Mouse (Mus musculus): ENCODE results near the gene Kcnq4. TPM values are rescaled to one million over a fixed set of nuclear protein-coding genes. Genes with fewer than 3 reads are reported as not detected.

Gene Kcnq4
- polyA plus RNA-seq, 1 experiment: 0.98 TPM

DNA sequence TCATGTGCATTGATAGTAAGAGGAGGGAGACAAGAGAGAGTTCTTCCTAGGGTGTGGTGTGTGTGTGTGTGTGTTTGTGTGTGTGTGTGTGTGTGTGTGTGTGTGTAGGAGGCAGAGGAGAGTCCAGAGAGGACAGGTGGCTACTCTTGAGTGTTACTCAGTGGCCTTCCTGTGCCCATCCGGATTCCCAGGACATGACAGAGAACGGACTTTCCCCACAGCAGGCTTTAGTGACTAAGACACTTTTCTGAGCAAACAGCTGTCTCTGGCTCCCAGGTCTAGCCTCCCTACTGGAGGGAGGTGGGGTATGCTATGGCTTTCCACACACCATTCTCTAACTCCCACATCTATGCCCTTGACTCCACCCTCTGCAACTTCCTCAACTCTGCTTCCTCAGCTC lies 1.2 kb upstream of the Kcnq4 start:
- Histone ChIP-seq H3K27ac (ENCODE audit: insufficient read depth, low read length) (no peak overlapping the region), H3K4me1 (ENCODE audit: control insufficient read depth, insufficient read depth, insufficient read length) (no peaks in the 10 kb centered on the region; the same call in 1 of the 2 replicates), H3K4me3 (ENCODE audit: extremely low read depth, insufficient read depth, insufficient read length) (no peak overlapping the region), H3K36me3 (ENCODE audit: control insufficient read depth, insufficient read depth, low read length) (no peaks in the 10 kb centered on the region), H3K27me3 (ENCODE audit: control insufficient read depth, insufficient read depth, low read length) (peaks cover 22% of the 10 kb centered on the region)
- 60% methylated on average over 2 of the region's 2 CpGs for WGBS
- TF ChIP-seq POLR2A (IDR thresholded peaks at IDR 0.05; ENCODE audit: low read depth, low read length): no peak
- no peak for TF ChIP-seq CTCF (IDR thresholded peaks at IDR 0.05; ENCODE audit: extremely low read depth, insufficient read depth, insufficient read length, insufficient replicate concordance)
- no peak for DNase-seq (ENCODE audit: low read depth in 1 of 2, low spot score in 2 of 2)

- DNase-seq (ENCODE audit: low read depth in 1 of 2, low spot score in 2 of 2): no peak
- no peaks in the 10 kb centered on the region for H3K36me3 ChIP-seq (ENCODE audit: control insufficient read depth, insufficient read depth, low read length)
- peaks cover 22% of the 10 kb centered on the region for H3K27me3 ChIP-seq (ENCODE audit: control insufficient read depth, insufficient read depth, low read length)
- H3K4me1 ChIP-seq (ENCODE audit: control insufficient read depth, insufficient read depth, insufficient read length): no peaks in the 10 kb centered on the region; the same call in 1 of the 2 replicates
- 2% methylated on average over 43 of the region's 75 CpGs for WGBS
- H3K27ac ChIP-seq (ENCODE audit: insufficient read depth, low read length): no peak overlapping the region
- H3K4me3 ChIP-seq (ENCODE audit: extremely low read depth, insufficient read depth, insufficient read length): peak overlapping the region; percentile 19; the same call in 1 of the 2 replicates
- no peak for TF ChIP-seq CTCF (IDR thresholded peaks at IDR 0.05; ENCODE audit: extremely low read depth, insufficient read depth, insufficient read length, insufficient replicate concordance)
- no peak for TF ChIP-seq POLR2A (IDR thresholded peaks at IDR 0.05; ENCODE audit: low read depth, low read length)
Measured at GRCm38 (mm10) chr4:120747243-120747792, 1.1 kb downstream of the Kcnq4 start.

GRCm38 (mm10) chr4:120746552-120747150 lies 1.8 kb downstream of the Kcnq4 start:
- H3K27ac ChIP-seq (ENCODE audit: insufficient read depth, low read length): no peak overlapping the region
- no peak for TF ChIP-seq POLR2A (IDR thresholded peaks at IDR 0.05; ENCODE audit: low read depth, low read length)
- no peak for TF ChIP-seq CTCF (IDR thresholded peaks at IDR 0.05; ENCODE audit: extremely low read depth, insufficient read depth, insufficient read length, insufficient replicate concordance)
- 14% methylated on average over 34 of the region's 53 CpGs for WGBS
- no peak for DNase-seq (ENCODE audit: low read depth in 1 of 2, low spot score in 2 of 2)
- peak overlapping the region; percentile 21; the same call in 1 of the 2 replicates for H3K4me3 ChIP-seq (ENCODE audit: extremely low read depth, insufficient read depth, insufficient read length)
- no peaks in the 10 kb centered on the region; the same call in 1 of the 2 replicates for H3K4me1 ChIP-seq (ENCODE audit: control insufficient read depth, insufficient read depth, insufficient read length)
- H3K27me3 ChIP-seq (ENCODE audit: control insufficient read depth, insufficient read depth, low read length): peaks cover 22% of the 10 kb centered on the region
- no peaks in the 10 kb centered on the region for H3K36me3 ChIP-seq (ENCODE audit: control insufficient read depth, insufficient read depth, low read length)

- no peaks in the 10 kb centered on the region; the same call in 1 of the 2 replicates for H3K4me1 ChIP-seq (ENCODE audit: control insufficient read depth, insufficient read depth, insufficient read length)
- WGBS: 73% methylated on average over 10 of the region's 10 CpGs
- H3K36me3 ChIP-seq (ENCODE audit: control insufficient read depth, insufficient read depth, low read length): no peaks in the 10 kb centered on the region
- H3K27ac ChIP-seq (ENCODE audit: insufficient read depth, low read length): no peak overlapping the region
- peaks cover 22% of the 10 kb centered on the region for H3K27me3 ChIP-seq (ENCODE audit: control insufficient read depth, insufficient read depth, low read length)
- TF ChIP-seq POLR2A (IDR thresholded peaks at IDR 0.05; ENCODE audit: low read depth, low read length) (no peak), CTCF (IDR thresholded peaks at IDR 0.05; ENCODE audit: extremely low read depth, insufficient read depth, insufficient read length, insufficient replicate concordance) (no peak)
- DNase-seq (ENCODE audit: low read depth in 1 of 2, low spot score in 2 of 2): no peak
- H3K4me3 ChIP-seq (ENCODE audit: extremely low read depth, insufficient read depth, insufficient read length): no peak overlapping the region
Measured at GRCm38 (mm10) chr4:120745731-120746551, 2.5 kb downstream of the Kcnq4 start.

GRCm38 (mm10) chr4:120743636-120744035 lies 4.8 kb downstream of the Kcnq4 start:
- WGBS: 79% methylated on average over 3 of the region's 3 CpGs
- no peaks in the 10 kb centered on the region for H3K36me3 ChIP-seq (ENCODE audit: control insufficient read depth, insufficient read depth, low read length)
- no peaks in the 10 kb centered on the region; the same call in 1 of the 2 replicates for H3K4me1 ChIP-seq (ENCODE audit: control insufficient read depth, insufficient read depth, insufficient read length)
- peaks cover 17% of the 10 kb centered on the region for H3K27me3 ChIP-seq (ENCODE audit: control insufficient read depth, insufficient read depth, low read length)
- TF ChIP-seq POLR2A (IDR thresholded peaks at IDR 0.05; ENCODE audit: low read depth, low read length) (no peak), CTCF (IDR thresholded peaks at IDR 0.05; ENCODE audit: extremely low read depth, insufficient read depth, insufficient read length, insufficient replicate concordance) (no peak)
- H3K27ac ChIP-seq (ENCODE audit: insufficient read depth, low read length): no peak overlapping the region
- no peak for DNase-seq (ENCODE audit: low read depth in 1 of 2, low spot score in 2 of 2)
- H3K4me3 ChIP-seq (ENCODE audit: extremely low read depth, insufficient read depth, insufficient read length): no peak overlapping the region

GRCm38 (mm10) chr4:120741303-120741702 lies 7.1 kb downstream of the Kcnq4 start:
- Histone ChIP-seq H3K4me3 (ENCODE audit: extremely low read depth, insufficient read depth, insufficient read length) (no peak overlapping the region), H3K27ac (ENCODE audit: insufficient read depth, low read length) (no peak overlapping the region), H3K4me1 (ENCODE audit: control insufficient read depth, insufficient read depth, insufficient read length) (no peaks in the 10 kb centered on the region), H3K36me3 (ENCODE audit: control insufficient read depth, insufficient read depth, low read length) (no peaks in the 10 kb centered on the region), H3K27me3 (ENCODE audit: control insufficient read depth, insufficient read depth, low read length) (0 out of 2 replicates have a peak, but pooled peaks cover 2% of the 10 kb centered on the region)
- DNase-seq (ENCODE audit: low read depth in 1 of 2, low spot score in 2 of 2): no peak
- TF ChIP-seq POLR2A (IDR thresholded peaks at IDR 0.05; ENCODE audit: low read depth, low read length) (no peak), CTCF (IDR thresholded peaks at IDR 0.05; ENCODE audit: extremely low read depth, insufficient read depth, insufficient read length, insufficient replicate concordance) (no peak)
- 85% methylated on average over 6 of the region's 6 CpGs for WGBS
